Mouse (Mus musculus) adipocyte (in vitro differentiated cells): ENCODE results near the gene Tssc4.

Experiments
- DNase-seq: peaks from one replicate; pipeline ENCODE4 v3.0.0-alpha.2; 2016; ENCODE audit warnings: low spot score

Gene Tssc4

DNA sequence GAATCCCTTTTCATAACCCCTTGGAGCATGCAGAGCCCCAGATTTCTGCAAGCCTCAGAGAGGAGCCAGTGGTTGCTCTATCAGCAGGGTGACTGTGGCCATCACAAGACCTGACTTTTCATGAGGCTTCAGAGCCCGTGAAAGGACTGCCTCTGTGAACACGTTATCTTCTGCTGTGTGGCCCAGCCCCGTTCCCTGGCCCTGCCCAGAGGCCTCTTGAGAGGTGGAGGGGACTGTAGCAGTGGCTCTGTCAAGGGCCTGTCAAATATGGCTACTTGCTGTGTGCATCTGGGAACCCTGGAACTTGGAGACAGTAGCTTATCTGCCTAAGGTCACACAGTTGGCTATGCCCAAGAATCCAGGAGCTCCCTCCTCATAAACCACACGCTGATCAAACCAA is 42.7 kb downstream of the Tssc4 start:
- no peak for DNase-seq

DNA sequence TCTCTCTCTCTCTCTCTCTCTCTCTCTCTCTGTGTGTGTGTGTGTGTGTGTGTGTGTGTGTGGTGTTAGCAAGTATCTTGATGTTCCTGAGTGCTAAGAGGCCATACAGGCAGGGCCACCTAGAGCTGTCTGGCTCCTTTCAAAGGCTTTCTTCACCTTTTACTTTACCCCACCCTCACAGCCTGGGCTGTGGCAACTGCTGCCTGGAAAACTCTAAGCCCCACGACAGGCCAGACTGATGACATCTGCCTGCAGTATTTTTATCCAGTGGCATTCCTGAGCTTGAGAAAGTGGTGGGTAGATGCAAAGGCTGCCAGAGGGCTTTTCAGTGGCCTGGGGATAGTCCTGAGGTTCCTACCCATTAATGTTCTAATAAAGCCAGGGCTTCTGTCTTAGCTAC is 43.3 kb downstream of the Tssc4 start:
- no peak for DNase-seq

DNA sequence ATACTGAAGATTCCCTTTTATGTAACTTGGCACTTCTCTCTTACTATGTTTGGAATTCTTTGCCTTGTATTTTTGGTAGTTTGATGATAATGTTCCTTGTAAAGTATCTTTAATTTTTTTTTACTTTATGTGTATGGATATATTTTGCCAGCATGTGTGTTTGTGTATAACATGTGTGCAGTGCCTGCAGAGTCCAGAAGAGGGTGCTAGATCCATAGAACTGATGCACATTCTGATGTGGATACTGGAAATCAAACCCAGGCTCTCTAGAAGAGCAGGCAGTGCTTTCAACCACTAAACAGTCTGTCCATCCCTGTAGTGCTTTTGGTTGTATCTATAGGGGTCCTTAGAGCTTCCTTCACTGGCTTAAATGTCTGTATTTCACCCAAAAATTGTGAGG is 45.7 kb downstream of the Tssc4 start:
- no peak for DNase-seq

DNA sequence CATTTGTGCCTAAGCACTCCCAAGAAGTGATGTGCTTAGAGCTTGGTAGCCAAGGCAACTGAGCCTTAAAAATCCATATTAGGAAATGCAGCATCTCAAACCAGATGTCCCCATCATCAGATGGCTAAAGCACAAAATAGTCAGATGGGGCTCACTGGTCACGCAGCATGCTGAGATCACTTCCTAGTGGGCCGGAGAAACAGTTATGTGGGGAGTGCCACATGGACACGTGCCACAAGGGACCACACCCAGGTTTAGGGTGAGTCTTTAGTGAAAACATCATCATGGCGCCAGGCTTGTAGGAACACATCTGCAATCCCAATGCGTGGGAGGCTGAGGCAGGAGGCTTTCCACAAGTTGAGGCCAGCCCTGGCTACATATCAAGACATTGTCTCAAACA is 47.5 kb downstream of the Tssc4 start:
- no peak for DNase-seq

DNA sequence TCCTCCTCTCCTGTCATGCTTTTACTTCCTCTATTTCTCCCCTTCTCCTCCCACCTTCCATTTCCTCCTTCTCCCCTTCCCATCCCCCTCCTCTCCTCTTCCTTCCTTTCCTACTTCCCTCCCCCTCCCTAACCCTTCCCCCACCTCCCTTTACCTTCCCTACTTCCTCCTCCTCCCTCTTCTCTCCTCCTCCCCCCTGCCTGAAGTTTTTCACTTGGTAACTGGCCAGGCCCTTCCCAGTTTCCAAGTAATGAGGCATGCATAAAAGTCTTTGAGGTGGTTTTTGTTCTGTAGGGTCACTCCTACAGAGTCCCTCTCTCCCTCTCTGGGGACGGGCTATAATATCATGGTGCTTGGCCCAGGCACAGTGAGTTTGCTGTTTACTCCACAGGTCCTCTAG is 50.4 kb downstream of the Tssc4 start:
- no peak for DNase-seq

DNA sequence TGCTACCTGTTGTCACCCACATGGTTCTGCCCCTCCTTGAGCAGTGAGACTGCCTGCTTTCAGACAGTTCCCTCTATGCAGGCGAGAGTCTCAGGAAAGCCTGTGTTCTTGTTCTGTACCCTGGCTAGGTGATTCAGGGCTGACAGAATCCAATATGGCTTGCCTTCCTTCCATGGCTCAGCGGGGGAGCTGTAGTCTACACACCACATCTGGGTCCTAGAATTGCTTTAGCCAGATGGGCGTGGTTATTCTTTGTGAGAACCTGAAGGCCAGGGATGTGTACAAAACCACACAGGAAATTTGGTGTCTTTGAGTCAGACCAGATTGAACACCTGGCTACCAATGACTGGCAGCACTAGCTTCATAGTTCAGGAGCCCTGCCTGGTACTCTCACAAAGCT is 50.8 kb downstream of the Tssc4 start:
- no peak for DNase-seq
